Mouse (Mus musculus): ENCODE measurements at regions not wholly inside any gene's neighbourhood (a gene's known extent, or its start where the extent isn't known, plus 50 kb on each side); places are given as distances from the start of the nearest gene placed in this dataset.

- 44% methylated on average over 13 of the region's 13 CpGs for WGBS
- Histone ChIP-seq H3K4me2 (replicated peaks; ENCODE audit: low read depth, low read length) (no peak overlapping the region), H3K27ac (ENCODE audit: low read depth, low read length) (no peak overlapping the region), H3K4me1 (replicated peaks; ENCODE audit: control insufficient read depth, insufficient read depth, low read length) (peaks cover 11% of the 10 kb centered on the region), H3K27me3 (ENCODE audit: control insufficient read depth, insufficient read depth, low read length) (no peaks in the 10 kb centered on the region), H3K9ac (ENCODE audit: low read depth, low read length) (no peak overlapping the region), H3K9me3 (ENCODE audit: control insufficient read depth, low read length) (no peaks in the 10 kb centered on the region), H3K4me3 (ENCODE audit: low read depth, low read length) (no peak overlapping the region), H3K36me3 (ENCODE audit: control insufficient read depth, insufficient read depth, low read length) (no peaks in the 10 kb centered on the region)
- ATAC-seq (ENCODE audit: low FRiP score) (0 out of 2 replicates have a peak, but pooled peaks have one; percentile 46), DNase-seq (ENCODE audit: low spot score) (peak; percentile 15)
Observed at GRCm38 (mm10) chr4:8986394-8987091, 747.7 kb upstream of the Car8 start.

GRCm38 (mm10) chr4:8984059-8984606, 745.3 kb upstream of the Car8 start:
- DNase-seq (ENCODE audit: low spot score) (no peak), ATAC-seq (ENCODE audit: low FRiP score) (no peak)
- H3K4me2 ChIP-seq (replicated peaks; ENCODE audit: low read depth, low read length) = no peak overlapping the region
- no peaks in the 10 kb centered on the region for H3K9me3 ChIP-seq (ENCODE audit: control insufficient read depth, low read length)
- 93% methylated on average over 5 of the region's 5 CpGs for WGBS
- H3K27ac ChIP-seq (ENCODE audit: low read depth, low read length) = no peak overlapping the region
- no peaks in the 10 kb centered on the region for H3K36me3 ChIP-seq (ENCODE audit: control insufficient read depth, insufficient read depth, low read length)
- peaks cover 11% of the 10 kb centered on the region for H3K4me1 ChIP-seq (replicated peaks; ENCODE audit: control insufficient read depth, insufficient read depth, low read length)
- H3K27me3 ChIP-seq (ENCODE audit: control insufficient read depth, insufficient read depth, low read length) = no peaks in the 10 kb centered on the region
- no peak overlapping the region for H3K9ac ChIP-seq (ENCODE audit: low read depth, low read length)
- H3K4me3 ChIP-seq (ENCODE audit: low read depth, low read length) = no peak overlapping the region

- no peak for DNase-seq (ENCODE audit: low spot score)
- Histone ChIP-seq H3K4me2 (replicated peaks; ENCODE audit: low read depth, low read length) (no peak overlapping the region), H3K27ac (ENCODE audit: low read depth, low read length) (no peak overlapping the region), H3K27me3 (ENCODE audit: control insufficient read depth, insufficient read depth, low read length) (no peaks in the 10 kb centered on the region), H3K9ac (ENCODE audit: low read depth, low read length) (no peak overlapping the region), H3K4me1 (replicated peaks; ENCODE audit: control insufficient read depth, insufficient read depth, low read length) (no peaks in the 10 kb centered on the region), H3K9me3 (ENCODE audit: control insufficient read depth, low read length) (no peaks in the 10 kb centered on the region), H3K4me3 (ENCODE audit: low read depth, low read length) (no peak overlapping the region), H3K36me3 (ENCODE audit: control insufficient read depth, insufficient read depth, low read length) (no peaks in the 10 kb centered on the region)
- ATAC-seq (ENCODE audit: low FRiP score) = no peak
- WGBS = 94% methylated on average over 8 of the region's 8 CpGs
Observed at GRCm38 (mm10) chr4:8978949-8979348, 740.1 kb upstream of the Car8 start.

- ATAC-seq (ENCODE audit: low FRiP score) = no peak
- Histone ChIP-seq H3K4me3 (ENCODE audit: low read depth, low read length) (no peak overlapping the region), H3K9me3 (ENCODE audit: control insufficient read depth, low read length) (no peaks in the 10 kb centered on the region), H3K4me1 (replicated peaks; ENCODE audit: control insufficient read depth, insufficient read depth, low read length) (no peaks in the 10 kb centered on the region), H3K9ac (ENCODE audit: low read depth, low read length) (no peak overlapping the region), H3K4me2 (replicated peaks; ENCODE audit: low read depth, low read length) (no peak overlapping the region), H3K27me3 (ENCODE audit: control insufficient read depth, insufficient read depth, low read length) (no peaks in the 10 kb centered on the region), H3K27ac (ENCODE audit: low read depth, low read length) (no peak overlapping the region), H3K36me3 (ENCODE audit: control insufficient read depth, insufficient read depth, low read length) (no peaks in the 10 kb centered on the region)
- DNase-seq (ENCODE audit: low spot score) = no peak
- WGBS = 91% methylated on average over 5 of the region's 5 CpGs
Observed at GRCm38 (mm10) chr4:8969951-8970455, 731.2 kb upstream of the Car8 start.

GRCm38 (mm10) chr4:8968741-8969140, 729.9 kb upstream of the Car8 start:
- DNase-seq (ENCODE audit: low spot score) (no peak), ATAC-seq (ENCODE audit: low FRiP score) (no peak)
- Histone ChIP-seq H3K4me2 (replicated peaks; ENCODE audit: low read depth, low read length) (no peak overlapping the region), H3K4me3 (ENCODE audit: low read depth, low read length) (no peak overlapping the region), H3K9ac (ENCODE audit: low read depth, low read length) (no peak overlapping the region), H3K27ac (ENCODE audit: low read depth, low read length) (no peak overlapping the region), H3K4me1 (replicated peaks; ENCODE audit: control insufficient read depth, insufficient read depth, low read length) (no peaks in the 10 kb centered on the region), H3K27me3 (ENCODE audit: control insufficient read depth, insufficient read depth, low read length) (no peaks in the 10 kb centered on the region), H3K36me3 (ENCODE audit: control insufficient read depth, insufficient read depth, low read length) (no peaks in the 10 kb centered on the region), H3K9me3 (ENCODE audit: control insufficient read depth, low read length) (no peaks in the 10 kb centered on the region)
- WGBS = 21% methylated on average over 3 of the region's 3 CpGs

- 91% methylated on average over 3 of the region's 3 CpGs for WGBS
- no peak for DNase-seq (ENCODE audit: low spot score)
- Histone ChIP-seq H3K4me2 (replicated peaks; ENCODE audit: low read depth, low read length) (no peak overlapping the region), H3K27ac (ENCODE audit: low read depth, low read length) (no peak overlapping the region), H3K27me3 (ENCODE audit: control insufficient read depth, insufficient read depth, low read length) (no peaks in the 10 kb centered on the region), H3K36me3 (ENCODE audit: control insufficient read depth, insufficient read depth, low read length) (no peaks in the 10 kb centered on the region), H3K4me1 (replicated peaks; ENCODE audit: control insufficient read depth, insufficient read depth, low read length) (no peaks in the 10 kb centered on the region), H3K9ac (ENCODE audit: low read depth, low read length) (no peak overlapping the region), H3K4me3 (ENCODE audit: low read depth, low read length) (no peak overlapping the region), H3K9me3 (ENCODE audit: control insufficient read depth, low read length) (no peaks in the 10 kb centered on the region)
- no peak for ATAC-seq (ENCODE audit: low FRiP score)
Observed at GRCm38 (mm10) chr4:8967986-8968385, 729.1 kb upstream of the Car8 start.

- Histone ChIP-seq H3K27me3 (ENCODE audit: control insufficient read depth, insufficient read depth, low read length) (no peaks in the 10 kb centered on the region), H3K4me3 (ENCODE audit: low read depth, low read length) (no peak overlapping the region), H3K9me3 (ENCODE audit: control insufficient read depth, low read length) (no peaks in the 10 kb centered on the region), H3K27ac (ENCODE audit: low read depth, low read length) (no peak overlapping the region), H3K4me2 (replicated peaks; ENCODE audit: low read depth, low read length) (no peak overlapping the region), H3K9ac (ENCODE audit: low read depth, low read length) (no peak overlapping the region), H3K4me1 (replicated peaks; ENCODE audit: control insufficient read depth, insufficient read depth, low read length) (no peaks in the 10 kb centered on the region), H3K36me3 (ENCODE audit: control insufficient read depth, insufficient read depth, low read length) (no peaks in the 10 kb centered on the region)
- WGBS = 84% methylated on average over 5 of the region's 5 CpGs
- no peak for ATAC-seq (ENCODE audit: low FRiP score)
- no peak for DNase-seq (ENCODE audit: low spot score)
Observed at GRCm38 (mm10) chr4:8965563-8965962, 726.7 kb upstream of the Car8 start.

- Histone ChIP-seq H3K4me2 (replicated peaks; ENCODE audit: low read depth, low read length) (no peak overlapping the region), H3K4me3 (ENCODE audit: low read depth, low read length) (no peak overlapping the region), H3K36me3 (ENCODE audit: control insufficient read depth, insufficient read depth, low read length) (no peaks in the 10 kb centered on the region), H3K9ac (ENCODE audit: low read depth, low read length) (no peak overlapping the region), H3K27me3 (ENCODE audit: control insufficient read depth, insufficient read depth, low read length) (no peaks in the 10 kb centered on the region), H3K9me3 (ENCODE audit: control insufficient read depth, low read length) (no peaks in the 10 kb centered on the region), H3K27ac (ENCODE audit: low read depth, low read length) (no peak overlapping the region), H3K4me1 (replicated peaks; ENCODE audit: control insufficient read depth, insufficient read depth, low read length) (peaks cover 2% of the 10 kb centered on the region; the same call in 1 of the 2 replicates)
- DNase-seq (ENCODE audit: low spot score) (no peak), ATAC-seq (ENCODE audit: low FRiP score) (no peak)
- WGBS = 84% methylated on average over 9 of the region's 9 CpGs
Observed at GRCm38 (mm10) chr4:8962959-8963572, 724.2 kb upstream of the Car8 start.

- Histone ChIP-seq H3K4me3 (ENCODE audit: low read depth, low read length) (no peak overlapping the region), H3K27ac (ENCODE audit: low read depth, low read length) (no peak overlapping the region), H3K4me2 (replicated peaks; ENCODE audit: low read depth, low read length) (no peak overlapping the region), H3K9ac (ENCODE audit: low read depth, low read length) (no peak overlapping the region), H3K27me3 (ENCODE audit: control insufficient read depth, insufficient read depth, low read length) (no peaks in the 10 kb centered on the region), H3K9me3 (ENCODE audit: control insufficient read depth, low read length) (no peaks in the 10 kb centered on the region), H3K4me1 (replicated peaks; ENCODE audit: control insufficient read depth, insufficient read depth, low read length) (peaks cover 2% of the 10 kb centered on the region), H3K36me3 (ENCODE audit: control insufficient read depth, insufficient read depth, low read length) (no peaks in the 10 kb centered on the region)
- ATAC-seq (ENCODE audit: low FRiP score) = no peak
- DNase-seq (ENCODE audit: low spot score) = no peak
- 90% methylated on average over 6 of the region's 6 CpGs for WGBS
Observed at GRCm38 (mm10) chr4:8961851-8962250, 723.0 kb upstream of the Car8 start.
